Mouse (Mus musculus): ENCODE data around the gene Imp4. TPM values are rescaled to one million over a fixed set of nuclear protein-coding genes. Genes with fewer than 3 reads are reported as not detected.
A peak's percentile ranks its signal among the peaks of the same experiment; 100 is the strongest.

Imp4 gene
- 2.2 and 2.8 TPM in 2 replicates for polyA plus RNA-seq (2012)

DNA sequence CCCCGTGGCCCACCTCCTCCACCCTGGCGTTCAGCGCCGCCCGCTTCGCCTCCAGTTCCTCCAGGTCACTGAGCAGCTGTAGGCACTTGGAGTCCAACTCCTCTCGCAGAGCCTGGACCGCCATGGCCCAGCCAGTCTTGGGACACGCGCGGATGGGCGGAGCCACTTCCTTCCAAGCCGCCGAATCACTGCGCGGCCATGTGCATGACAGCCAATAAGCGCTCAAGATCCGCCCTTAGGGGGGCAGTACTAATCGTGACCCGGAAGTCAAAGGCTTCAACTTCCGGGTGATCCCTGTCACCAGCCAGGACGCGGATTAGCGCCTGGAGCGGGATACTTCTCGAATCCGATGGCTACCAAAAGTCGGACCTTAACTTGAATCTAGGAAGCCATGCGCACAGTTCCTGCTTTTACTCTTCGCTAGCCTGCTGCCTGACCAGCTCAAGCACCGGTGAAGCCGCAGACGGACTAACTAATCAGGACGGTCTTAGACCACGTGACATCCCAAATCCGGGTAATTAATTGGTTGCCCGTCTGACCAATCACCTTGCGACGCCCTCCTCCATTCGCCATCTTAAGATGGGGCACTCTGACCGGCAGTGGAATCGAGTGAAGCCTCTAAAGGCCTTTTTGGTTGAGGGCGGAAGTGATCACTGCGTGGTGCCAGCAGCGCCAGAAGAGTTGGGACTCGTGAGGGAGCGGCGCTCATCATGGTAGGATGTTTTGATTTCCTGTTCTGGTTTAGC lies at the start of gene Imp4, which contains the start of gene Ccdc115:
Gene Imp4 (plus strand): TSS at position 637 of the 746 bp plus-strand sequence.
Gene Ccdc115 (minus strand): TSS at position 458 of the 746 bp plus-strand sequence.
- peaks cover 34% of the 10 kb centered on the region for H3K36me3 ChIP-seq (ENCODE audit: control insufficient read depth)
- peak within 1 kb of the TSS; percentile 90 for H3K4me3 ChIP-seq (replicated peaks)
- H3K4me1 ChIP-seq (ENCODE audit: control insufficient read depth), result peaks cover 43% of the 10 kb centered on the region
- no peak for TF ChIP-seq GATA1 (IDR thresholded peaks at IDR 0.05; ENCODE audit: low read length)
- no peak for TF ChIP-seq TAL1 (IDR thresholded peaks at IDR 0.05; ENCODE audit: low read length)
- no peaks in the 10 kb centered on the region for H3K27me3 ChIP-seq (ENCODE audit: control insufficient read depth)
- H3K9me3 ChIP-seq (ENCODE audit: control insufficient read depth, low read length), result no peaks in the 10 kb centered on the region

GRCm38 (mm10) chr1:34396321-34396720 lies 43.3 kb upstream of the Imp4 start:
- Histone ChIP-seq H3K4me1 (ENCODE audit: control insufficient read depth) (no peaks in the 10 kb centered on the region), H3K9me3 (ENCODE audit: control insufficient read depth, low read length) (no peaks in the 10 kb centered on the region), H3K36me3 (ENCODE audit: control insufficient read depth) (no peaks in the 10 kb centered on the region), H3K27me3 (ENCODE audit: control insufficient read depth) (no peaks in the 10 kb centered on the region), H3K4me3 (replicated peaks) (no peak overlapping the region)
- TF ChIP-seq GATA1 (IDR thresholded peaks at IDR 0.05; ENCODE audit: low read length), result no peak
- TF ChIP-seq TAL1 (IDR thresholded peaks at IDR 0.05; ENCODE audit: low read length), result no peak

DNA sequence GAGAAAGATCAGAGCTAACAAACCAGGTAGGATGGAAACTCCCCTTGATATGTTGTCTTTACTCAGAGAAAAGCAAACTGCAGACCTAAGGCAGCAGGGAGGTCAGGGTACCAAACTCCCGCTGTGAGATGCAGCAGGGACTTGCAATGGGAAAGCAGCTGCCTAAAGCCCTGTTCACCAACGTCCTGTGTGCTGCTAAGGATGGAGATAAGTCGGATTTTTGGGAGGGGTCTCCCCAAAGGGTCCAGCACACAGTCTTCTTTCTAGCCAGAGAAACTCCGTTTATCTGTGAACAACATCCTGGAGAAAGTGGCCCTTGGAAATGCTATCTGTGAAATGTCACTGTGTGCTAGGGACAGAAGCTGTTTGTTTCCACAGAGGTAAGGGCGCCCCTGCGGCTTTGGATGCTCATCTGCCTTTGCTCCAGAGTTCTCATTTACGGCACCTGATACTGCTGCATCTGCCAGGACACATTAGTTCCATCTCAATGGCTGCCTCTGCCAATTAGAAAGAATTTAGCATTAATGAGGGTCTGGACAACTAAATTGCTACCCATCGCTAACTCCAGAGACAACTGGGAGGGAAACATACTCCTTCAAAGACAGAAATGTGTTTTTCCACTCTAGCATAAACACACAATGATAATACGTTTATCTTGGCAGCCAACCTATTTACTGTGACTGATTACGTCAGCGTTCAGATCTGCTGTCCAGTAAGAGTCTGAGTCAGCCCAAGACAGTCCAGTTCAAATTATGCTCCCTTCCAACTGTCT lies 40.3 kb upstream of the Imp4 start:
- Histone ChIP-seq H3K9me3 (ENCODE audit: control insufficient read depth, low read length) (no peaks in the 10 kb centered on the region), H3K4me3 (replicated peaks) (no peak overlapping the region), H3K36me3 (ENCODE audit: control insufficient read depth) (no peaks in the 10 kb centered on the region), H3K4me1 (ENCODE audit: control insufficient read depth) (no peaks in the 10 kb centered on the region), H3K27me3 (ENCODE audit: control insufficient read depth) (no peaks in the 10 kb centered on the region)
- no peak for TF ChIP-seq TAL1 (IDR thresholded peaks at IDR 0.05; ENCODE audit: low read length)
- no peak for TF ChIP-seq GATA1 (IDR thresholded peaks at IDR 0.05; ENCODE audit: low read length)

GRCm38 (mm10) chr1:34428466-34428865 lies 11.2 kb upstream of the Imp4 start:
- TF ChIP-seq TAL1 (IDR thresholded peaks at IDR 0.05; ENCODE audit: low read length), result no peak
- no peak for TF ChIP-seq GATA1 (IDR thresholded peaks at IDR 0.05; ENCODE audit: low read length)
- H3K36me3 ChIP-seq (ENCODE audit: control insufficient read depth), result no peaks in the 10 kb centered on the region
- no peaks in the 10 kb centered on the region; the same call in 1 of the 2 replicates for H3K27me3 ChIP-seq (ENCODE audit: control insufficient read depth)
- no peak overlapping the region for H3K4me3 ChIP-seq (replicated peaks)
- peaks cover 51% of the 10 kb centered on the region for H3K9me3 ChIP-seq (ENCODE audit: control insufficient read depth, low read length)
- peaks cover 8% of the 10 kb centered on the region for H3K4me1 ChIP-seq (ENCODE audit: control insufficient read depth)

DNA sequence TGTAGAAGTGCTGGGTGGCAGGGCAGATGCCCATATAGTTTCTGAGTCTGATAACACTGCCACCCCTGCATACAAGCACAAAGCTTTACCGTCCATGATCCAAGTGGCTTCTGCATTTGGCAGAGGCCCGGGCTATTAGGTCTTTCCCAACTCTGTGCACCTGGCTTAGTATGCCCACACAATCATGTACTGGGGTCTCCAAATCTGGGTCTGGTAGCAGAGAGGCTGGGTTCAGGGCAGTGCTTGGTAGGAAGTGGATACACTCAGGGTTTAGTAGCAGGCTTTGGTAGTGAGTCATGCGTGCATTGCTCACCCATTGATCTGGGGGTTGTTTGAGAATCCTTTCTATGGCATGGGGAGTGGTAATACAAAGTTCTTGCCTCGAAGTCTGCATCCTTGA lies 10.4 kb upstream of the Imp4 start:
- TF ChIP-seq TAL1 (IDR thresholded peaks at IDR 0.05; ENCODE audit: low read length) (no peak), GATA1 (IDR thresholded peaks at IDR 0.05; ENCODE audit: low read length) (no peak)
- no peaks in the 10 kb centered on the region; the same call in 1 of the 2 replicates for H3K27me3 ChIP-seq (ENCODE audit: control insufficient read depth)
- peaks cover 15% of the 10 kb centered on the region for H3K4me1 ChIP-seq (ENCODE audit: control insufficient read depth)
- H3K36me3 ChIP-seq (ENCODE audit: control insufficient read depth), result no peaks in the 10 kb centered on the region
- H3K4me3 ChIP-seq (replicated peaks), result no peak overlapping the region
- H3K9me3 ChIP-seq (ENCODE audit: control insufficient read depth, low read length), result peaks cover 51% of the 10 kb centered on the region

DNA sequence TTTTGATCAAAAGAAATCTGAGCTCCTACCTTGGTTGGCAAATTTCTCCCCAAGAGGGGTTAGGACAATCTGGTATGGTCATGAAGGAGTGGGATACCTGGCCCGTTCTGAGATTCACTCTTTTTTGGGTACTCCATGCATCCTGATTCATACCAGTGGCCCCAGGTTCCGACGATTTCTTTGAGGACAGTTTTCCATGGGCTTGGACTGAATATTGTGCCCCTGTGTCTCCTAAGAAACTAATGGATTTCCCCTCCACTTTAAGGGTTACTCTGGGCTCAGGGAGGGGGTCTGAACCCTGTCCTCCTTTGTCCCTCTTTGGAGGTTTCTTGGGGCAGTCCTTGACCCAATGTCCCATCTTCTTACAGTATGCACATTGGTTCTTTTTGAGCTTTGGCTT lies 8.7 kb upstream of the Imp4 start:
- no peaks in the 10 kb centered on the region; the same call in 1 of the 2 replicates for H3K27me3 ChIP-seq (ENCODE audit: control insufficient read depth)
- no peaks in the 10 kb centered on the region for H3K36me3 ChIP-seq (ENCODE audit: control insufficient read depth)
- H3K4me1 ChIP-seq (ENCODE audit: control insufficient read depth), result peaks cover 28% of the 10 kb centered on the region
- H3K4me3 ChIP-seq (replicated peaks), result no peak overlapping the region
- H3K9me3 ChIP-seq (ENCODE audit: control insufficient read depth, low read length), result peaks cover 51% of the 10 kb centered on the region
- TF ChIP-seq GATA1 (IDR thresholded peaks at IDR 0.05; ENCODE audit: low read length) (no peak), TAL1 (IDR thresholded peaks at IDR 0.05; ENCODE audit: low read length) (no peak)

GRCm38 (mm10) chr1:34431431-34431830 lies 8.2 kb upstream of the Imp4 start:
- Histone ChIP-seq H3K4me3 (replicated peaks) (no peak overlapping the region), H3K36me3 (ENCODE audit: control insufficient read depth) (no peaks in the 10 kb centered on the region), H3K9me3 (ENCODE audit: control insufficient read depth, low read length) (peaks cover 50% of the 10 kb centered on the region), H3K4me1 (ENCODE audit: control insufficient read depth) (peaks cover 30% of the 10 kb centered on the region), H3K27me3 (ENCODE audit: control insufficient read depth) (no peaks in the 10 kb centered on the region; the same call in 1 of the 2 replicates)
- no peak for TF ChIP-seq GATA1 (IDR thresholded peaks at IDR 0.05; ENCODE audit: low read length)
- TF ChIP-seq TAL1 (IDR thresholded peaks at IDR 0.05; ENCODE audit: low read length), result no peak

- peaks cover 3% of the 10 kb centered on the region for H3K36me3 ChIP-seq (ENCODE audit: control insufficient read depth)
- H3K9me3 ChIP-seq (ENCODE audit: control insufficient read depth, low read length), result peaks cover 42% of the 10 kb centered on the region
- TF ChIP-seq TAL1 (IDR thresholded peaks at IDR 0.05; ENCODE audit: low read length) (no peak), GATA1 (IDR thresholded peaks at IDR 0.05; ENCODE audit: low read length) (no peak)
- H3K4me1 ChIP-seq (ENCODE audit: control insufficient read depth), result peaks cover 30% of the 10 kb centered on the region
- no peaks in the 10 kb centered on the region; the same call in 1 of the 2 replicates for H3K27me3 ChIP-seq (ENCODE audit: control insufficient read depth)
- peak overlapping the region; percentile 52 for H3K4me3 ChIP-seq (replicated peaks)
Observed at GRCm38 (mm10) chr1:34432411-34432775, 7.3 kb upstream of the Imp4 start.
